Mouse (Mus musculus) olfactory bulb, adult 2 months (tissue): ENCODE results near the gene Olfr603.

Source experiments
- CTCF ChIP-seq: fragments of 200-500 bp; IDR thresholded peaks from 2 replicates; pipeline ENCODE4 v1.5.1; 2012; ENCODE audit warnings: low read depth, mild to moderate bottlenecking, low read length, moderate library complexity; ENCODE audit not compliant: insufficient read depth
- POLR2A ChIP-seq: fragments of 200-500 bp; IDR thresholded peaks from 2 replicates; pipeline ENCODE4 v1.6.1; 2012; ENCODE audit warnings: mild to moderate bottlenecking, low read depth, low read length, moderate library complexity; ENCODE audit not compliant: insufficient read depth

DNA sequence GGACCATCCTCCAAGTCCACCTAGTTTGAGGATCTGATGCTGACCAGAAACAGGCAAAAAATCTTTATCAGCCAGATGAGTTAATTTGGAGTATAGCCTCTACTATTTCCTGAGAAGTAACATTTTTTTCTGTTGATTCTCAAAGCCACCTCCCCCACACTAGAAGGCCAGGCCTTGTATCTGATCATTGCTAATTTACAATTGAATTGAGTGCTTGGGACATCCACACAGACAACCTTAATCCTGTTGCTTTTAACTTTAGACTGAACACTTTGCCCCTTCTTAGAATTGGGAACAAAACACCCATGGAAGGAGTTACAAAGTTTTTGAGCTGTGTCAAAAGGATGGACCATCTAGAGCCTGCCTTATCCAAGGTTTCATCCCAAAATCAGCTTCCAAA lies 11.8 kb upstream of the Olfr603 start:
- TF ChIP-seq POLR2A (no peak), CTCF (no peak)
